Mouse (Mus musculus) myocyte (in vitro differentiated cells): Measurements from ENCODE around the gene Olfr466. TPM values are rescaled to one million over a fixed set of nuclear protein-coding genes. Genes with fewer than 3 reads are reported as not detected.

Experiments used
- H3K27me3 ChIP-seq: one replicate; pipeline ENCODE4 v1.6.1; 2011; ENCODE audit not compliant: control insufficient read depth, insufficient read depth, insufficient read length
- H3K36me3 ChIP-seq: one replicate; pipeline ENCODE4 v1.6.1; 2011; ENCODE audit not compliant: control insufficient read depth, insufficient read depth
- H3K4me2 ChIP-seq: one replicate; pipeline ENCODE4 v1.6.1; 2011; ENCODE audit warnings: low read depth, control low read depth
- H3K4me3 ChIP-seq: one replicate; pipeline ENCODE4 v1.5.1; 2011; ENCODE audit warnings: mild to moderate bottlenecking, control low read depth, moderate library complexity
- H3K79me2 ChIP-seq: one replicate; pipeline ENCODE4 v1.6.1; 2011; ENCODE audit not compliant: control insufficient read depth, insufficient read depth
- H3ac ChIP-seq: one replicate; pipeline ENCODE4 v1.6.1; 2011; ENCODE audit not compliant: control insufficient read depth, insufficient read length
- CEBPB ChIP-seq: IDR thresholded peaks from 2 replicates; pipeline ENCODE4 v1.6.1; 2011; ENCODE audit warnings: mild to moderate bottlenecking, moderate library complexity; ENCODE audit not compliant: poor library complexity, insufficient read depth, severe bottlenecking
- E2F4 ChIP-seq: IDR thresholded peaks from one replicate; pipeline ENCODE4 v1.6.1; 2011; ENCODE audit warnings: mild to moderate bottlenecking, control low read depth, moderate library complexity; ENCODE audit not compliant: insufficient read depth
- MAX ChIP-seq: IDR thresholded peaks from one replicate; pipeline ENCODE4 v1.6.1; 2011; ENCODE audit warnings: low read depth, mild to moderate bottlenecking, control low read depth
- MYOD1 ChIP-seq, 3 experiments: IDR thresholded peaks; one replicate each; pipeline ENCODE4 v1.6.1; 2011; ENCODE audit warnings: control low read depth in 2 of 3, low read depth in 2 of 3, mild to moderate bottlenecking in 2 of 3, moderate library complexity in 1 of 3; ENCODE audit not compliant: insufficient read length in 2 of 3, control insufficient read depth in 1 of 3
- MYOG ChIP-seq, 3 experiments: IDR thresholded peaks; one replicate each; pipeline ENCODE4 v1.6.1; 2011; ENCODE audit warnings: control low read depth in 2 of 3, low read depth in 2 of 3, mild to moderate bottlenecking in 2 of 3; ENCODE audit not compliant: insufficient read length in 2 of 3, control insufficient read depth in 1 of 3, insufficient read depth in 1 of 3
- POLR2A ChIP-seq: IDR thresholded peaks from one replicate; pipeline ENCODE4 v1.6.1; 2011; ENCODE audit warnings: low read depth, mild to moderate bottlenecking, control low read depth, moderate library complexity; ENCODE audit not compliant: insufficient read length
- POLR2AphosphoS2 ChIP-seq: IDR thresholded peaks from one replicate; pipeline ENCODE4 v1.6.1; 2011; ENCODE audit warnings: low read depth, control low read depth; ENCODE audit not compliant: insufficient read length
- REST ChIP-seq: IDR thresholded peaks from one replicate; pipeline ENCODE4 v1.6.1; 2011; ENCODE audit warnings: mild to moderate bottlenecking, control low read depth, moderate library complexity; ENCODE audit not compliant: insufficient read depth, insufficient read length
- SRF ChIP-seq: IDR thresholded peaks from one replicate; pipeline ENCODE4 v1.6.1; 2011; ENCODE audit warnings: low read depth; ENCODE audit not compliant: control insufficient read depth, insufficient read length
- TCF12 ChIP-seq: IDR thresholded peaks from one replicate; pipeline ENCODE4 v1.6.1; 2011; ENCODE audit warnings: mild to moderate bottlenecking, control low read depth; ENCODE audit not compliant: poor library complexity, insufficient read depth, severe bottlenecking
- TCF3 ChIP-seq: IDR thresholded peaks from one replicate; pipeline ENCODE4 v1.6.1; 2011; ENCODE audit warnings: low read depth, control low read depth; ENCODE audit not compliant: insufficient read length
- USF1 ChIP-seq: IDR thresholded peaks from one replicate; pipeline ENCODE4 v1.6.1; 2011; ENCODE audit warnings: low read depth, mild to moderate bottlenecking, control low read depth, moderate library complexity
- polyA plus RNA-seq: library from polyadenylated mRNA; unstranded; fragments of >200 nt; fragmentation: generic; extraction: Trizol; gene quantifications from one replicate; pipeline ENCODE4 v1.2.1, GENCODE M21; 2012; ENCODE audit warnings: missing spikeins

Gene Olfr466
- polyA plus RNA-seq, 1 experiment: not detected

DNA sequence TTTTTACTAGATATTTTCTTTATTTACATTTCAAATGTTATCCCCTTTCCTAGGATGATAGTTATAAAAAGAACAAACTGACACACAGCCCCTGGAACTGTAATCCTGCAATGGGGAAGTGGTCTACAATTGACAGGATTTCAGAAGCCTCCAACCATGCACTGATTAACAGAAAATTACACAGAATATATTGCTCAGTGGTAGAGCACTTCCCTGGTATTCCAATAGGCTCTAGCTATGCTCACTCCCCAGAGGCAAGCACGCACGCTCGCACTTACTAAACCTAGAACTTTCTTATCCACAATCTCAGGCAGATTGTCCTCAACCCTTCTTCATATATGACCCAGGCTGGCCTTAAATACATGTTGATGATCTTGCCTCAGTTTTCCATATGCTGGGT, 36.8 kb upstream of the Olfr466 start:
- H3K4me2 ChIP-seq: peak overlapping the region; percentile 85
- H3K27me3 ChIP-seq: no peaks in the 10 kb centered on the region
- H3ac ChIP-seq: peak overlapping the region; percentile 42
- H3K36me3 ChIP-seq: no peaks in the 10 kb centered on the region
- H3K4me3 ChIP-seq: peak overlapping the region; percentile 73
- no peak for TF ChIP-seq TCF3
- no peak for TF ChIP-seq POLR2AphosphoS2
- peaks cover 35% of the 10 kb centered on the region for H3K79me2 ChIP-seq

DNA sequence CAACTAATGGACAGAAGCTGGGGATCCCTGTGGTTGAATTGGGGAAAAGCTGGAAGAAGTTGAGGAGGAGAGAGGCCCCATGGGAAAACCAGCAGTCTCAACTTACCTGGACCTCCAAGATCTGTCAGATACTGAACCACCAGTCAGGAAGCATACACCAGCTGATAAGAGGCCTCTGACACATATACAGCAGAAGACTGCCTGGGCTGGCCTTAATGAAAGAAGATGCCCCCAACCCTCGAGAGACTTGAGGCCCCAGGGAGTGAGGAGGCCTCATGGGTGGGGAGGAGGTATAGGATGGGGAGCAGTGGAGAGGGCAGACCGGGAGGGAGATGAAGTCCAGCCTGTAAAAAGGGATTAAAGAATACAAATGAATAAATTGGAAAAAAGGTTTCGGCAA, 29.1 kb upstream of the Olfr466 start:
- no peak for TF ChIP-seq E2F4
- no peak for TF ChIP-seq MYOG (IDR thresholded peaks at IDR 0.05; ENCODE audit: control insufficient read depth in 1 of 3, insufficient read depth in 1 of 3, insufficient read length in 2 of 3, low read depth in 2 of 3)
- TF ChIP-seq POLR2A: no peak
- no peak for TF ChIP-seq REST
- TF ChIP-seq CEBPB: no peak
- TF ChIP-seq USF1: no peak
- no peak for TF ChIP-seq TCF3
- TF ChIP-seq SRF: no peak
- TF ChIP-seq MYOD1 (IDR thresholded peaks at IDR 0.05; ENCODE audit: control insufficient read depth in 1 of 3, insufficient read length in 2 of 3, low read depth in 2 of 3): no peak
- TF ChIP-seq TCF12: no peak
- no peak for TF ChIP-seq MAX
- TF ChIP-seq POLR2AphosphoS2: no peak
- H3K4me2 ChIP-seq: no peak overlapping the region
- no peaks in the 10 kb centered on the region for H3K36me3 ChIP-seq
- H3K27me3 ChIP-seq: no peaks in the 10 kb centered on the region
- H3K4me3 ChIP-seq: no peak overlapping the region
- no peak overlapping the region for H3ac ChIP-seq
- no peaks in the 10 kb centered on the region for H3K79me2 ChIP-seq

DNA sequence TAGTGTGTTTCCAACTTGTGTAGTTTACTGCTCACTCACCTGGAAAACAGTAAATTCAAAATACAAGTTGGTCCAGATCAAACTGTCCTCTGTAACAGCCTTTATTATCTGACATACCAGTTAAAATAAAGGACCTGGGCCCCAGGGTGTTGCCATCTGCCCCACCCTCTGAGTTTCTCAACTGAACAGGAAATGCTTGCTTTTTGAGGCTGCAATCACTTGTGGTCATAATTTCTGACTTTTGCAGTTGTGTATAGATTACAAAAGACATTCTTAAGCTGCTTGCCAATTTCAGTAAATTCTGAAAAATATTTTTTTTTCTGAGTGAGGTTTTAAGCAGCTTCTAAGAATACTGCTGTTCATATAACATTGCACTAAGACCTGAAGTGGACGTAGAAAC, 27.9 kb upstream of the Olfr466 start:
- TF ChIP-seq TCF12 (no peak), POLR2AphosphoS2 (no peak), TCF3 (no peak), CEBPB (no peak), USF1 (no peak)
- H3K36me3 ChIP-seq: no peaks in the 10 kb centered on the region
- no peaks in the 10 kb centered on the region for H3K27me3 ChIP-seq
- H3K4me3 ChIP-seq: no peak overlapping the region
- H3K79me2 ChIP-seq: no peaks in the 10 kb centered on the region
- no peak overlapping the region for H3ac ChIP-seq
- no peak overlapping the region for H3K4me2 ChIP-seq

DNA sequence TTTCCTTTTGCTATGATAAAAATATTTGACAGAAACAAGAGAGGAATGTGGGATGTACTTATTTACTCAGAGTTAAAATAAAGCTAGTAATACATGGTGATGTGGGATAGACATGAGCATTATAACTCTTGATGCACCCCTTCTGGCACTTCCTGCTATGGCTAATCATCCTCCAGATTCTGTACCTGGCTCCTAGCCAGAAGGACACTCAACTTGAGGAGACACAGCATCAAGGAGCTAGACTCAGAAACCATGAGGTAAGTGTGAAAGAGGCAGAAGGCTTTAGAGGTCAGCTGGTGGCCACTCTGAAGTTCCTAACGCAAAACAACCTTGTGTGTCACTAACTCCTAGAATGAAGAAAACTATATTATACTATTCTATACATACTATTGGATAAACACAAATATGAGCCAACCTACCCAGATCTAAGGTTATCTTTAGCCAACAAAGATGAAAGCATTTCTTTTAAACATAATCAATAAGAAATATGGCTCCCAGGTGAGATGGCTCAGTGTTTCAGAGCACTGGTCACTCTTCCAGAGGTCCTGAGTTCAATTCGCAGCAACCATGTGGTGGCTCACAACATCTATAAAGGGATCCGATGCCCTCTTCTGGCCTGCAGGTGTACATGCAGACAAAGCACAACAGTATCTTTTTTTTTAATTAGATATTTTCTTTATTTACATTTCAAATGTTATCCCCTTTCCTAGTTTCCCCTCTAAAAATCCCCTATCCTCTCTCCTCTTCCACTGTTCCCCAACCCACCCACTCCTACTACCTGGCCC, 22.8 kb upstream of the Olfr466 start:
- Histone ChIP-seq H3K4me3 (no peak overlapping the region), H3K27me3 (no peaks in the 10 kb centered on the region), H3K36me3 (no peaks in the 10 kb centered on the region), H3K79me2 (no peaks in the 10 kb centered on the region), H3K4me2 (no peak overlapping the region), H3ac (no peak overlapping the region)
- no peak for TF ChIP-seq USF1
- TF ChIP-seq CEBPB: no peak
- TF ChIP-seq MYOG (IDR thresholded peaks at IDR 0.05; ENCODE audit: control insufficient read depth in 1 of 3, insufficient read depth in 1 of 3, insufficient read length in 2 of 3, low read depth in 2 of 3): no peak
- TF ChIP-seq POLR2A: no peak

DNA sequence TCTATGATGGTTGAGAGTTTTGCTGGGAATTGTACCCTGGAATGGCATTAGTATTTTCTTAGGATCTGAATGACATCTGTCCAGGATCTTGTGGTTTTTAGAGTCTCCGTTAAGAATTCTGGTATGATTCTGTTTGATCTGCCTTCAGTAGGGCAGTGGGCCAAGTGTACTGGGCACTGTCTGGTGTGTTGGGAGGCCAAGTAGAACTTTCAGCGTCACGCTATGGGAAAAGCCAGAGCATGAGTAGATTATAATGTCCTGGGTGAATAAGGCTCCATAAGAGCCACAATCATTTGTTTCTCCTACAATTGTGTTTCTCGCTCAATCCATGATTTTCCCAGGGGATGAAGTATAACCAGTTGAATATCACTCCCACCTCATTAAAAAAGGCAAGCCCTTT, 12.3 kb upstream of the Olfr466 start, which contains the start of gene Olfr465-ps1:
Olfr465-ps1 (plus strand) TSS at position 301 of the 400 bp plus-strand sequence.
- H3K4me2 ChIP-seq: no peak within 1 kb of the TSS
- H3K27me3 ChIP-seq: no peaks in the 10 kb centered on the region
- no peaks in the 10 kb centered on the region for H3K36me3 ChIP-seq
- H3K4me3 ChIP-seq: no peak within 1 kb of the TSS
- no peak within 1 kb of the TSS for H3ac ChIP-seq
- no peak for TF ChIP-seq TCF3
- no peak for TF ChIP-seq TCF12
- no peak for TF ChIP-seq SRF
- no peak for TF ChIP-seq POLR2A
- no peak for TF ChIP-seq MAX
- TF ChIP-seq MYOG (IDR thresholded peaks at IDR 0.05; ENCODE audit: control insufficient read depth in 1 of 3, insufficient read depth in 1 of 3, insufficient read length in 2 of 3, low read depth in 2 of 3): no peak
- no peak for TF ChIP-seq E2F4
- TF ChIP-seq MYOD1 (IDR thresholded peaks at IDR 0.05; ENCODE audit: control insufficient read depth in 1 of 3, insufficient read length in 2 of 3, low read depth in 2 of 3): no peak
- no peak for TF ChIP-seq USF1
- no peaks in the 10 kb centered on the region for H3K79me2 ChIP-seq
